Mouse (Mus musculus): ENCODE results near the gene Plbd1.

DNA sequence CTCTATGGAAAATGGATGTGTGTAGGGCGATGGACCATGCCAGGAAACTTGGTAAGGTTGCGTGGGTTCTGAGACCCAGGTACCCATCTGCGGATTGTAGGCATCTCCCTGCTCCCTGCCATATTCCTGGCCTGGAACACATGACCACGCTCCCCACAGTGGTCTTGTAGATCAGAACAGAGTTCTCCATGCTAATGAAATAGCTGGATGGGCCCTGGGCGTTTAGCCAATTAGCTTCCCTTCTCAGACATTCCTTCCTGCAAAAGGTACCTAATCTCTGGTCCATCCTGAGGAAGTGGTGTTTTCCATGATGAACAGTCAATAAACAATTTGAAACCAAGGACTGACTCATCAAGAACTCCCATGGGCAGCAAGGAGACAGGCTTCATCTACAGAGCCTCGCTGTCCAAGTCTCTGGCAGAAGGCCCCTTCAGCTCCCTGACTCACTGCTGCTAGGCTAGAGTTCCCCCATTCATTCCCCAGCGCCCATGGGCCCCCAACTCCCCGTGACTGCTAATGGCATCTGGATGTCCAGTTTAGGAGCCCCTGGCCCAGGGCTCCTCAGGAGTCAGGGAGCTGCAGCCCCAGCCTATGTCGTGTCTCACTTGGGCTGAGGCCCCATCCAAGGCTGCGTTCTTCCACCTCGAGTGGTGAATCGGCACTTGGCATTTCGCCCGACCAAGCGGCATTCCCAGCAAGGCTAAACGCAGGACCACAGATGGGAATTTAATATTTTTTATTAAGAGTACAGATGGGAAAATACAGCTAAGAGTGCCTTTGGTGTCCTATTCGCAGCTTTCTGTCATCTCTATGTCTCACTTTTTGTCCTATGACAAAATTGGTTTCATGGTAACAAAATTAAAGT is 50.1 kb downstream of the Plbd1 start:
- TF ChIP-seq CTCF (conservative IDR thresholded peaks at IDR 0.05; ENCODE audit: insufficient read depth, insufficient read length, low read depth, low read length): no peak
- no peak for TF ChIP-seq POLR2A (IDR thresholded peaks at IDR 0.05; ENCODE audit: low read depth, low read length)

Measured in kidney, adult 2 months (tissue).